Mouse (Mus musculus) thymus, postnatal 36 days (tissue): ENCODE measurements around the gene Hoxb7.

Experiments used
- DNase-seq, 2 experiments: peaks; one replicate each; pipeline ENCODE4 v3.0.0; 2022; ENCODE audit warnings: mixed read lengths in 2 of 2

The Hoxb7 gene

GRCm38 (mm10) chr11:96317608-96318367 is 31.4 kb downstream of the Hoxb7 start, which contains the start of gene Hoxb4:
Gene Hoxb4 (plus strand): TSS chr11:96318267.
- DNase-seq = no peak

DNA sequence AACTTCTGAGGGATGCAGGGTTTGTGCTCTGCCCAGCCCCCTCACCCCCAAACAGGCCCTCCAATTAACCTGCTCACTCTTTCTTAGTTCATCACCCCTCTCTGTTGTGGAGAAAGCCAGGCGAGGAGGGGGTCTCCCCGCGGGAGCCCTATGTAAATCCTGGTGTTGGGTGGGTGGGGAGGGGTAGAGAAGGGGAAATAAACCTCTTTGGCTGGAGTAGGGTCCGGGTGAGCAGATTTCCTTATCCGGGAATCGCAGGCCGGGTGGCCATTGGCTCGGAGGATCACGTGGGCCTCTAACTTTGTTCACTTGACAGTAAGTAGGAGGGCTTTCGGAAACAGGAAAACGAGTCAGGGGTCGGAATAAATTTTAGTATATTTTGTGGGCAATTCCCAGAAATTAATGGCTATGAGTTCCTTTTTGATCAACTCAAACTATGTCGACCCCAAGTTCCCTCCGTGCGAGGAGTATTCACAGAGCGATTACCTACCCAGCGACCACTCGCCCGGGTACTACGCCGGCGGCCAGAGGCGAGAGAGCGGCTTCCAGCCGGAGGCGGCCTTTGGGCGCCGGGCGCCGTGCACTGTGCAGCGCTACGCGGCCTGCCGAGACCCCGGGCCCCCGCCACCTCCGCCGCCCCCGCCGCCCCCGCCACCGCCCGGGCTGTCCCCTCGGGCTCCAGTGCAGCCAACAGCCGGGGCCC is 32.1 kb downstream of the Hoxb7 start:
- peak; percentile 48 to 58 for DNase-seq

- DNase-seq = no peak
Observed at GRCm38 (mm10) chr11:96319071-96319902, 32.9 kb downstream of the Hoxb7 start.

DNA sequence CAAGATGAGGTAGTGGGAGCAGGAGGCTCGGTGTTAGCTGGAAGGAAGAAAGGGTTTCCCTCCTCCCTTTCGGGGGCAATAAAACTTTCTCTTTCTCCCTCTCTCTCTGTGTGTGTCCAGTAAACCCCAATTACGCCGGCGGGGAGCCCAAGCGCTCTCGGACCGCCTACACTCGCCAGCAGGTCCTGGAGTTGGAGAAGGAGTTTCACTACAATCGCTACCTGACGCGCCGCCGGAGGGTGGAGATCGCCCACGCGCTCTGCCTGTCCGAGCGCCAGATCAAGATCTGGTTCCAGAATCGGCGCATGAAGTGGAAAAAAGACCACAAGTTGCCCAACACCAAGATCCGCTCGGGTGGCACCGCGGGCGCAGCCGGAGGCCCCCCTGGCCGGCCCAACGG is 33.5 kb downstream of the Hoxb7 start:
- DNase-seq = no peak

- DNase-seq = no peak
Observed at GRCm38 (mm10) chr11:96320688-96321087, 34.3 kb downstream of the Hoxb7 start.

DNA sequence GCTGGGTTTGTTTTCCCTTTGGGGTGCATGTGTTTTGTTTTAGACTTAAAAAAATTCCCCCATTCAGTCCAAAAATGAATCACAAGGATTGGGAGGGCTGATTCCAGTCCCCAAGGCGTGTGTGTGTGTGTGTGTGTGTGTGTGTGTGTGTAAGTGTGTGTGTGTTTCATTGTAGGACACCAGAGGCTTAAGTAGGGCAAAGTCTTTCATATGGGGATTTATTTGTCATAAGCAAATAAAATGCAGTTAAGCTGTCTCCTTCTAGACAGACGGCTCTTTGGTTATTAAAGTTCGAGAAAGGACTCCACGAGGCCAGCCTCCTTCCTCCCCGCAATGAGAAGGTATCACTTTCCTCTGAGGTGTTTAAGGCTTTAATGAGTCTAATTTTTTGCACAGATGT is 35.4 kb downstream of the Hoxb7 start:
- no peak for DNase-seq

DNA sequence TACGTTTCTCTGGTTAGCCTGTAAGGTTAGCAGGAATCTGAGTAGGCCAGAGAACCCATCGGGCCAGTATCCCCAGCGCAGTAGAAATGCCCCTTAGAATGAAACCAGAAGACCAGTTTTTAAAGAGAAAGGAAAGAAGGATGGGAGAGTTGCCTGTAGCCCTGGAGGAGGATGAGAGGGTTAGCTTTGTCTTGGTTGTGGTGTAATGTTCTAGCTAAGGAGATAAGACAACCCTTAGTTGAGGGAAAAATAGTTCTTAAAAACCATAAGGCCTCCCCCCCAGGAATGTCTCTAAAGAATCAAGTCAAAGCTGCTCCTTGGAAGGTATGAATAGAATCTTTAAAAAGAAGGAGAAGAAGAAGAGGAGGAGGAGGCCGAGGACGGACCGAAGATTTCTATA is 36.3 kb downstream of the Hoxb7 start:
- DNase-seq = no peak

DNA sequence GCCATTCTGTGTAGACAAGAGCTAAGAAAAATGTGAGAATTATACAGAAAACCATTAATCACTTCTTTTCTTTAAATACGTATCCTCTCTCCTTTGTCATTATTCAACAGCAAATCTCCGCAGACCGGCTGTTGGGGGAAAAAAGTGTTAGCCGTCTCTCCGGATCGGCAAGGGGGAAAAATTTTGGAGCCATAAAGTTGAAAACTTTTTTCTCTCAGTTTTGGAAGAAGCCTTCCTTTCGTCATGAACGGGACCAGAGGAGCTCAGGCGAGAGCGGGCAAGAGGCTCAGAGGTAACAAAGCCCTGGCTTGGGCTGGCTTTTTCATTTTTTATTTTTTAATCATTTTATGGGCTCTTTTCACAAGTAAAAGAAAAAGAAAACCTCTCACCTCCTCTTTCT is 36.7 kb downstream of the Hoxb7 start, which contains the start of gene Hoxb3:
Gene Hoxb3, plus strand, starts transcription at position 173 of the 400 bp plus-strand sequence.
- DNase-seq = no peak

- no peak for DNase-seq
Observed at GRCm38 (mm10) chr11:96324125-96324524, 37.7 kb downstream of the Hoxb7 start.

- no peak for DNase-seq
Observed at GRCm38 (mm10) chr11:96324965-96325364, 38.5 kb downstream of the Hoxb7 start.

DNA sequence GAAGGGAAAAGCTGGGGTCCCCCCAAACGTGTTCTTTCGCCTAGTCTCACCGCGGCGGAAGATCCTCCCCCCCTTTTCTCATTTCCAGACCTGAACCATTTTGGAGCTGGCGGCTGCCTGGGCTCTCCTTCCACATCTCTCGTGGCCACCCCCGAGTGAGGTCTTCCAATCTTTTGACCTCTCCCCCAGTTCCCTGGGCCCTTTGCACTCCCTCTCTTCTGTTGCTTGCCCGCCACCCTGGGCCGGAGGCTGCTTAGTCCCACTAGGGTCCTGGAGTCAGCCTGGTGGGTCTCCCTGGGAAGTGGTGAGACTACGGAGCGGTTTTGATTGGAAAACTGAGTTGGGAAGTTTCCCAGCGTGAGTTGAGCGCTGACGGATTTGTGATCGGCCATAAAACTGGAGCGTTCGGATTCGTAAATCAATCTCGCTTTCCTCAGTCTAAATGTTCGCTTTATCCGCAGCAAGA is 39.4 kb downstream of the Hoxb7 start:
- no peak for DNase-seq

- DNase-seq = no peak
Observed at GRCm38 (mm10) chr11:96326705-96327104, 40.3 kb downstream of the Hoxb7 start.

- no peak for DNase-seq
Observed at GRCm38 (mm10) chr11:96327122-96327521, 40.7 kb downstream of the Hoxb7 start.

GRCm38 (mm10) chr11:96327750-96328149 is 41.3 kb downstream of the Hoxb7 start:
- DNase-seq = no peak

DNA sequence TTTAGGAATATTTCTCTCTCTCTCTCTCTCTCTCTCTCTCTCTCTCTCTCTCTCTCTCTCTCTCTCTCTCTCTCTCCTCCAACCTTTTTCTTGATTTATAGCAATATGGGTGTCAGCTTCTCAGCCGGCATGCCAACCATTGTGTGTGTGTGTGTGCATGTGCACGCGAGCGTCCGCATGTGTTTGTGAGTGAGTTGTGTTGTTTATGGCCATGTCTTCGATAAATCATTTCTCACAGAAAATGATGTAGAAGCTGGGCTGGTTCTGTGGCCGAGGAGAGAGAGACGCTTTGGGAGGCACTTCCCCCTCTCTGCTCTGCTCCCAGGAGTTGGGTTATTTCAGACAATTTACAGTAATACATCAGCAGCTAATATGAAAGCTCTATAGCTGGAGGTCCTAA is 42.2 kb downstream of the Hoxb7 start:
- DNase-seq = no peak

DNA sequence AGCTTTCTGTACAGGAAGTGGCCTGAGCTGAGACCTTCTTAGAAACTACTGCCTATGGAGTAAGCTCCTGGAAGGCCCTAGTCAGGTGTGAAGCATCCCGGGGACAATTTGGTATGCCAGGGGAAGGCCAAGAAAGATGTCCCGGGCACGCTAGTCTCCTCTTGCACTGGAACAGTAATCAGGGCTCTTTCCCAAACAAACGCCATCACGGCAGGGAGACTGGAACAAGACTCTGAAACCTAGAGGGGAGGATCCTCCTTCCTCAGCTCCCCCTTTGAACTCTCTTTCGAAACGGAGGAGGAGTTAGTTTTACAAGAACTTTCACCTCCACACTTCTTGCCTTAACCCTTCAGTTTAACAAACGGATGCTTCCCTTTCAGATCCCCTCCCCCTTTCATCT is 45.7 kb downstream of the Hoxb7 start:
- DNase-seq = no peak

GRCm38 (mm10) chr11:96332618-96333032 is 46.2 kb downstream of the Hoxb7 start:
- DNase-seq = no peak

- no peak for DNase-seq
Observed at GRCm38 (mm10) chr11:96333241-96334001, 47.0 kb downstream of the Hoxb7 start.

GRCm38 (mm10) chr11:96334002-96334364 is 47.6 kb downstream of the Hoxb7 start:
- DNase-seq = no peak

DNA sequence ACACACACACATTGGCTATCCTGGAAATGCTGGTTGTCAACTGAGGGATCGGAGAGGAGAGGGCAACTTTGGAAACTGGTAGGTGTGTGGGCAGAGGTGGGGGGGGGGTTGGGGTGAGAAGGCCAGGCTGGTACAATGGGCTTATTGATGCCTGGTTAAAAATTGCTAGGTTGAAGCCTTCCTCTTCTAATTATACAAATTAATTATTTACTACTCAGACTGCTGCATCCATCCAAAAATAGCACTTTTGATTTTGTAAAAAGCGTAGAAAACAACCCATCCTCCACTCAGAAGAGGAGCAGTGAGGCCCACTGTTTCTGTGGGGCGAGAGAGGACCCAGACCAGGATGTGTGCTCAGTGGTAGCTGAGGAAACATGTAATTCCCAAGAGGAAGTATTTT is 48.6 kb downstream of the Hoxb7 start:
- no peak for DNase-seq

DNA sequence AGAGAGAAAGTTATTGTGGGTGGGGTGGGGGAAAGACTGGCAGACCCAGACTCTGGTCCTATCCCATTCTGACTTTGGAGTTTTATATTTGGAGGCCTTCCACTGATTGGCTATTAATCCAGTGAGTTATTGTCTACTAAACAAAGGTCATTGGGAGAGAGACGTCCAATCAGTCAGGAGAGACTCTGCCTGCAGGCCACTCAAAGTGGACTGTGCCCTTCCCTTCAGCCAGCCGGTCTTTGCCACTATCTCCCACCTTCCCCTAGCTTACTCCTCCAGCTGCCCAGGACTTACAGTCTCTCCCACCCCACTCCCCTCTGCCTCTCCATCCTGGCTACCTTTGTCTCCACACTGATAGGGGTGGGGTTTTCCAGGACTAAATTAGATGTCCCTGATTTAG is 50.2 kb downstream of the Hoxb7 start:
- no peak for DNase-seq

DNA sequence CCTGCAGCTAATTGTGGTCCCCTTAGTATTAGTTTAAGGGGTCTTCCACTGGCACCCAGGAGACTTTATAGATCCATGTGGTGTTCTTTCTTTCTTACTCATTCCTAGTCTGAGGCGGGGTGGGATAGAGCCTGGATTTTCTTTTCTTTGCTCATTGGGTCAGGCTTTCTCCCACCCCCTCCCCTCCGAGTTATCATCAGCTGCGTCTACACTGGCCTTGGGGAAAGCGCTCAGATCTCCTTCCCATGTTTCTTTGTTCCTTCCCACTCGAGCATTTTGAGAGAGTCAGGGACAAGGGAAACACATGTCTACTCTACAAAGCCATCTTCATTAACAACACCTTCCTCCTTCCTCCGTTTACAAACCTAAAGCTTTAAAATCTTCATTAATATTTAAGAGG is 50.6 kb downstream of the Hoxb7 start:
- DNase-seq = no peak
